Mouse (Mus musculus) bone marrow macrophage, adult 2 months (primary cell): ENCODE data around the gene Pik3r5.

Experiments used
- CTCF ChIP-seq: IDR thresholded peaks from 2 replicates; pipeline ENCODE4 v1.5.1; 2012; ENCODE audit warnings: low read depth, mild to moderate bottlenecking, low read length, moderate library complexity
- POLR2A ChIP-seq: IDR thresholded peaks from 2 replicates; pipeline ENCODE4 v1.6.1; 2012; ENCODE audit warnings: mild to moderate bottlenecking, low read depth, low read length, borderline replicate concordance

- TF ChIP-seq CTCF = no peak
- no peak for TF ChIP-seq POLR2A
Measured at GRCm38 (mm10) chr11:68487720-68488119, 55.8 kb downstream of the Pik3r5 start.
